Mouse (Mus musculus) testis, adult 2 months (tissue): ENCODE results near the gene Hoxc4.

Experiments
- CTCF ChIP-seq: fragments of 200-500 bp; IDR thresholded peaks from 2 replicates; pipeline ENCODE4 v1.5.1; 2012; ENCODE audit warnings: low read depth, mild to moderate bottlenecking, inconsistent platforms, low read length, moderate library complexity; ENCODE audit not compliant: control insufficient read depth, insufficient read depth, insufficient replicate concordance
- POLR2A ChIP-seq: fragments of 200-500 bp; IDR thresholded peaks from 2 replicates; pipeline ENCODE4 v1.6.1; 2012; ENCODE audit warnings: low read depth, mild to moderate bottlenecking, inconsistent platforms, low read length, moderate library complexity; ENCODE audit not compliant: control insufficient read depth

DNA sequence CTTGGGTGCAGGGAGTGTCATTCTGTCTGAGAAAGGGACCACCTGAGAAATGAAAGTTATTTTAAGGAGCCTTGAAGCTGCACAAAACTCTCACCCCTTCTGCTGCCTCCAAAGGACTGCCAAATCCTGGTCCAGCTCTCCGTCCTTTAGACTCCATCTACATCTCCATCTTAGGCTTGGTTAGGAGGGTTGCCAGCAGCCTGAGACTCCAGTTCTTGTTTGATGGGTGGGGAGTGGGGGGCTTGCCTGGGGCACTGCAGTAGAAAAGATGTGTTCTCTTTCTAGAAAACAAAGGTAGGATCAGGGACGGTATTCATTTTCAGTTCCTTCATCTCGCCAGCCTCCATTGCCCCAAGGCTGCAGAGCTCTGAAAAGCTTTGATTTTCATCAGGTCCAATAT is 21.3 kb upstream of the Hoxc4 start:
- TF ChIP-seq POLR2A (no peak), CTCF (no peak)
